Mouse (Mus musculus) left cerebral cortex, postnatal 14 days (tissue): ENCODE measurements around the gene Mfrp. TPM values are rescaled to one million over a fixed set of nuclear protein-coding genes. Genes with fewer than 3 reads are reported as not detected.

Source experiments
- DNase-seq, 2 experiments: peaks; one replicate each; pipeline ENCODE4 v3.0.0; 2021 to 2022; ENCODE audit warnings: low spot score in 2 of 2, mixed read lengths in 1 of 2
- intact Hi-C: fragments of 180-260 bp; cut with DNase I; formaldehyde crosslinking; loops from one replicate; pipeline ENCODE4 v1.15.1; 2025
- long read RNA-seq, 2 experiments: library from polyadenylated mRNA; stranded (forward); transcript quantifications; one replicate each; pipeline ENCODE4 v2.0.0; 2021
- total RNA-seq, 2 experiments: library from RNA; stranded (reverse); gene quantifications; 2 replicates each; pipeline ENCODE4 v1.2.3; 2021

The Mfrp gene
- total RNA-seq: under 1 TPM; 0.46 to 0.82 TPM
- long read RNA-seq, experiment 1: 0 reads
- long read RNA-seq, experiment 2, partial matches to known transcripts: 0 of 1 reads
- long read RNA-seq, experiment 2, other reads (novel, unspliced or antisense): 1 of 1 reads

DNA sequence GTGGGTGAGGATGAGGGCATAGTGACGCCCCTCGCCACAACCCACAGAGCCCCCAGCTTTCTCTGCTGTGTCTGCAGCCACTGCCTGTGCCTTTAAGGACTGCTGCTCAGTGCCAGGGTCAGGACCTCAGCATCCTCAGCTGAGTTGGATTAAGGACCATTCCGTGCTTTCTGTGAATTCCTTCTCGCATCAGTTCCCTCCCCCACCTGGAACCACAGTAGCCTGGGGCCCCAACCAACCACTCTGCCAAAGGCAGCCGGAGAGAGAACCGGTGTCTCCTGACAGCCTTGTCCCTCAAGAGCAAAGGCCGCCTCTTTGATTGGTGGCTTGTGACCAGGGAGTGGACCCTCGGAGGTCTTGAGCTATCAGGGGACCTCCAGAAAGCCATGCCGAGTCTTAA lies at the start of gene Mfrp:
TSS of gene Mfrp (plus strand) at position 240 of the 400 bp plus-strand sequence.
- DNase-seq: no peak
- intact Hi-C loops: no loop called here

DNA sequence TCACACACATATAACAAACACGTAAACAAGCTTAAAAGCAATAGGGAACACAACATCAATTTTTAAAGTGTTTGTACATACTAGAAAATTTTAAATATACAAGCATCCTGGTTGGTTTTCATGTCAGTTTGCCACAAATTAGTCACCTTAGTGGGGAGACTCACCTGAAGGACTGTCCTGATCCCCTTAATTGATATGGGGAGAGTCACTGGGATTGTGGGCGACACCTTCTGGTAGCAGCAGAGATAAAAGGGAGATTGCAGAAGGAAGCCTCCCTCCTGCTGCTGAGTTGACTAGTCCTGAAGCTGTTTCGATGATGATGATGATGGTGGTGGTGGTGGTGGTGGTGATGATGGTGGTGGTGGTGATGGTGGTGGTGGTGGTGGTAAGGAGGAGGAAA lies 48.7 kb upstream of the Mfrp start:
- DNase-seq: no peak
- intact Hi-C loops: no loop called here

DNA sequence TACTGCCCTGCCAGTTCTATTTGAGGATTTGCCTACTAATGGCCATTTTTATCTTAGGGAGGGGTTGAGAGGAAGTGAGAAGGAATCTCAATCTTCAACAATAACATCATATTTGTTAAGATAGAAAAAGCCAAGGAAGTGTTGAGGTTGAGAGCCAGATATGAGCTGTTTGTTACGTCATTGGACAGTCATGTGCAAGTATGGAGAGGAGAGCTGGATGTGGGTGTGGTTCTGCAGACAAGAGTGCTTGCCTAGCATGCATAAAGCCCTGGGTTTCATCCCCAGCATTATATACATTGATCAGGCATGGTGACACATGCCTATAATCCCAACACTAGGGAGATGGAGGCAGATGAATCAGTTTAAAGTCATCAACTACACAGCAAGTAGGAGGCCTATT lies 47.6 kb upstream of the Mfrp start:
- intact Hi-C loops: no loop called here
- DNase-seq: no peak

DNA sequence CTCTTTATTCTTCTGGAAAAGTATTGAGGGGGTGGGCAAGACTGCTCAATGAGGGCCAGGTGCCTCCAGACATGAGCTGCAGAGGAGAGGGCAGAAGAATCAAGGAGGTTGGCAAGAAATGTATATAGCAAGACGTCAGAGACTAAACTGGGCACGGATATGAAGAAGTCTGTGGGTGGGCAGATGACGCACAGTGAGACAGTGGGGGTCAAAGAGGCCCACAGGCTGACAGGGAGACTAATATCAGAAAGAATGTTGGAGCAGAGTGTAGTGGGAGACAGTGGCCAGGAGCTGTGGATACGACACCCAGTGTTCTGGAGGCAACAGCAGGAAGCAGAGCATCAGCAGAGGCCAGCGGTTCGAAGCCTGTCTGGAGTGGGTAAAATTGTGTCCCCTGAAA lies 42.9 kb upstream of the Mfrp start:
- DNase-seq: no peak
- intact Hi-C loops: no loop called here

DNA sequence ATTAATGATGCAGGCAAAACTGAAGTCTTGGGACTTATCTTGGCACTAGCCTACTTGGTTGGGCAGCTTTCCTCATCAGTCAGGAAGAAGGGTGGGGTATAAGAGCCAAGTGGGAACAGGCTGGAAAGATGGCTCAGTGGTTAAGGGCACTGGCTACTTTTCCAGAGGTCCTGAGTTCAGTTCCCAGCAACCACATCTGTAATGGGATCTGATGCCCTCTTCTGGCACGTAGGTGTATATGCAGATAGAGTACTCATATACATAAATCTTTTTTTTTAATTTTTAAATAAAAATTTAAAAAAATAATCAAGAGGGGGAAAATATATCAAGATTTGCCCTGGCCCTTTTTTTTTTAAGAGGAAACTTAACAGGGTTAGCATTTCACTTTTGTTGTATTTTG lies 36.4 kb upstream of the Mfrp start:
- no peak for DNase-seq
- intact Hi-C loops: loop anchor here (5.0 kb wide), 1 partner anchor 42 kb away; the partner anchor contains the start of gene C1qtnf5

DNA sequence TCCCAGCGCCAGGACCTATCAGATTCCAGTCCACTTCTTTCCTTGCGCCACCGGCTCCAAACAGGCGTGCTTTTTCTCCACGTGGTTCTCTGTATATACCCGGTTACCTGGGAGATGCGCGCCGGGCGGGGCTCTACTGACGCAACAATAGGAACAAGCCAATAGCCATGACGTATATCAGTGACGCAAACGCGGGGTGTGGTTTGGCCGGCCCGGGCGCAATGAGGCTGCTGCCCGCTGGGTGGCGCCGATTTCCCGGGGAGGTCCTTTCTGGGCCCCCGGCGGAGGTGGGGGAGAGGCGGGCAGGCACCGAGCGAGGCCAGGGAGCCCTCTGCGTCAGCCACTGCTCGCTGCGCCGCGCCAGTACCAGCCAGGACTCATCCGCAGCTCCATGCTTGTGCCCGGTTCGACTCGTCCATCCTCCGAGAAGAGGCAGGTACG lies 34.7 kb upstream of the Mfrp start, which contains the start of gene Usp2:
TSS of gene Usp2 (plus strand) at position 237 of the 441 bp plus-strand sequence.
- intact Hi-C loops: loop anchor here (5.0 kb wide), 1 partner anchor 40 kb away; the partner anchor contains the start of gene C1qtnf5

DNA sequence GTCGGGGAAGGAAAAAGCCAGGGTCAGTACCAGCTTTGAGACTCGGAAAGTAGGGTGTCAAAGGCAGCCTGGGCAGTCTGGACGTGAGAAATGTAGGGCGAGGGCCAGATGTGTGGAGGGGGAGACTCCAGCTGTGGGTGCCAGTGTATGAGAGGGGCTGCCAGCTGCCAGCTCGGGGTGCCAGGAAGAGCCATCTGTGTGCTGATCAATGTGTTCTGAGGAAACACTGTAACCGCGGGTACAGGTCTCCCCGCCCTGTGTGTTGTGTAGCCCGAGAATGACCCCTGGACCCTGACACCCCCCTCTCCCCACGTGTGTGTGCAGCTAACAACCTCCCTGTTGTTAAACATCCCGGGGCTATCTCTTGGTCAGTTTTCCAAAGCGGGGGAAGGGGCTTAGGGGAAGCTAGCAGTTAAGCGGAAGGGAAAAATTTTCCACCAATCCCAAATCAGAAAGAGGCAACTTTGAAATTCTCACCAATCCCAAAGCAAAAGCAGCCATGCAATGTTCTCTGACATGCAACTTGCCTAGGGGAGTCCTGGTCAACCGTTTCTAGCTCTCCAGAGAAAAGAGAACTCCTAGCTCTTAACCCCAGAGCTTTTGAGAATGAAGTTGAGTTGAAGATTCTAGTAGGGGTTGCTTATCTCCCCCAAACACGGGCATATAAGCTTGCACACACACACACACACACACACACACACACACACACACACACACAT lies 34.1 kb upstream of the Mfrp start:
- intact Hi-C loops: loop anchor here (5.0 kb wide), 1 partner anchor 40 kb away; the partner anchor contains the start of gene C1qtnf5
- DNase-seq: no peak

More for the DNA sequence above, 34.7 kb upstream of the Mfrp start, which contains the start of gene Usp2:
- peak; percentile 100 for DNase-seq

DNA sequence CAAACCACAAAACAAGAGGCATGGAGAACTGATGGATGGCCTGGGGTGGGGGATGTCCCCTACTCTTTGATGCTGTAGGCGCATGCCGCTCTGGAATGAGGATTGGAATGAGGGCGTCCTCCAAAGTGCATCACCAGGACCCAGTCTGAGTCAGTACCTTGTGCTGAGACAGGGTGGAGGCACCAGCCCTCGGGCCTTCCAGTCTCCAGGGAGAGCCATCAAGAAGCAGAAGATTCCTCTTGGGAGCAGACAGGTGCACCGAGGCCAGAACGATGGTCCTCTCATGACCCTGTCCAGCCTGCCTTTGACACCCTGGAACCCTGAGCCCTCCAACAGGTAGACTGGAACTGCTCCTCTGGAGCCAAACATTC lies 33.6 kb upstream of the Mfrp start:
- intact Hi-C loops: loop anchor here (5.0 kb wide), 1 partner anchor 39 kb away; the partner anchor contains the start of gene C1qtnf5
- no peak for DNase-seq

DNA sequence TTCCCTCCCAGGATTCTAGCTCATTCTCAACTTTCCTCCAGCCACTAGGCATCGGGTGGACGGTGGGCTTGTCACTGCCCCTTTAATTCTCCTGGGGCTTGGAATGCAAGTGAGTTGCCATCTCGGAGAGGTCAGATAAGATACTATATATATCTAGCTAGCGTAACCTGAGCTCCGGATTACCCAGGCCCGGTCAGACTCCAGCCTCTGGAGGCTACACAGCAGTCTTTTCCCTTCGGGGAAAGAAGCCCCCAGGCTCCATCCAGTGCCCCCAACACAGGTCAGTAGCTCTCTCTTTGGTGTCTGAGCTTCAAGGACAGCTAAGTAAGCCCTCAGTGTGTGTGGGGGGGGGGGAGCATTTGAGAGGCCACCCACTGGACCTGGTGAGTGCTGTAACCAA lies 32.3 kb upstream of the Mfrp start:
- intact Hi-C loops: loop anchor here (5.0 kb wide), 1 partner anchor 38 kb away; the partner anchor contains the start of gene C1qtnf5
- DNase-seq: no peak

DNA sequence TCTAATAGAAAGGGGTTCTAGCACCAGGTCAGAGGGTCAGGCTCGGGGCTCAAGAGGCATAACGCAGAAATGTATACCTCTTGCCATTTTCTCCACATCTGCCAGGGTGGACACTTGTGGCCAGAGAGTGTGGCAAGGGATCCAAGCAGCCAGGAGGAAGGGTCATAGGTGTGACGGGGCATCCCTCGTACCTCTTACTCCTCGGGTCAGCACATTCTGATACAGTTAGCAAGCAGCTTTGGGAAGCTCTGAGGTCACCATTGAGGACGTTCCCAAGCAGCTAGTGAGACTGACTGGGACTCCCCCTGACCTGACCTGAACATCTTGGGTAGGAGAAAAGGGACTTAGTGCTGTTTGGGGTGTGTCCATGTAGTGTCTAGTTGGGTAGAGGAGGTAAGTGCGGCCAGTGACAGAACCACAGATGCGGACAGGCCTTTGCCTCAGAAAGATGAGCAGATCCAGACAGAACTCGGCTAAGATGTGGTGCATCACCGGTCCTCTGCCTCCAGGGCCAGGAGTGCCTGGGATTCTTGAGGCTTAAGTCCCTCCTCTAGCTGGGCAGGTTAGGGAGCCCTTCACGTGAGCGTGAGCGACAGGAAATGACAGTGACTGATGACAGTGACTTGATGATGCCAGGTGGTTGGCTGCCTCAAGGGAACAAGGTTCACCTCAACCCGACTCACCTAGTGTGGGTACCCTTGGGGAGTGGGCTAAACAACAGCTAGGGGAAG lies 31.3 kb upstream of the Mfrp start:
- no peak for DNase-seq
- intact Hi-C loops: no loop called here

DNA sequence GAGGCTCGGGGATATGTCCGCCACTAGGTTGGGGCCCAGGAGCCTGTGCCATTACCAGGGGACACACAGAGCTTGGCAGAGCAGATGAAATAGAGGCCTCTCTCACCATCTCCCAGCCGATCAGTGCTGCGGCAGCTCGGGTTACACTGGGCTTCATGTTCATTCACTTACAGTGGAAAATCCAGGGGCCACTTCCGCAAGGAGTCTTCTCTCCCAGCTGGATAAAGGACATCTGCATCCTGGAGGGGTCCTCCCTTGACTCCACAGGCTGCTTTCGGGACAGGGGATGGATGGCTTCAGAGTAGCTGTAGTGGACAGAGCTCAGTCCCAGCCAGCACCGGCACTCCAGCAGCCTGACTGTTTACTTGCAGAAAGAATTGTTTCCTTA lies 30.7 kb upstream of the Mfrp start:
- intact Hi-C loops: no loop called here
- DNase-seq: no peak

DNA sequence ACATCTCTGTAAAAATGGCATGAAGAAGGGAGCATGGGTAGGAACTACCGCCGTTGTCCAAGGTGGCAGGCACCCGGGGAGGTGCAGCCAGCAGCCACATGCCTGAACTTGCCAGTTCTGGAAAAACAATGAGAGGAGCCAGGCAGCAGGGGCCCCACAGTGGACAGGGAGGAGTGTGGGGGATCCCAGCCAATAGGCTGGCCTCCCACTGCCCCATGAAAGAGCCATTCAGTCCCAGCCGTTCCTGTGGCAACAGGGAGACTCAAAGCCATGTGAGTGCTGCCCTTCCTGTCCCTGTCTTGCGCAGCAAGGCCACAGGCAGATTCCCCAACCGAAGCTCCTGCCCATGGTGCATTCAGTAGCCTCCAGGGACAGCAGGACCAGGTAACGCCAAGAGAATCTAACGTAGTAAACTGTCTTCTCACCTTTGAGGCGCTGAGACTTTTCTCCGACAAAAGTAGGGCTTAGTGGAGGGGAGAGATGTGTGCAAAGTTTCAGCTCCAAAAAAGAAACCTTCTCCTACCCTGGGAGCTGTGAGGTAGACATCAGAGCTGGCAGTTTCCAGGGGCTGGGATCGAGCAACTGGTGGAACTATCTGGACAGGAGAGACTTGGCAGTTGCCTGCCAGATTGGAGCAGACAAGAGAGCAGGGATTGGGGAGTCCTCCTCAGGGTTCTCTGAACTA lies 29.5 kb upstream of the Mfrp start:
- DNase-seq: peak in 1 of 2 experiments; percentile 46
- intact Hi-C loops: no loop called here

DNA sequence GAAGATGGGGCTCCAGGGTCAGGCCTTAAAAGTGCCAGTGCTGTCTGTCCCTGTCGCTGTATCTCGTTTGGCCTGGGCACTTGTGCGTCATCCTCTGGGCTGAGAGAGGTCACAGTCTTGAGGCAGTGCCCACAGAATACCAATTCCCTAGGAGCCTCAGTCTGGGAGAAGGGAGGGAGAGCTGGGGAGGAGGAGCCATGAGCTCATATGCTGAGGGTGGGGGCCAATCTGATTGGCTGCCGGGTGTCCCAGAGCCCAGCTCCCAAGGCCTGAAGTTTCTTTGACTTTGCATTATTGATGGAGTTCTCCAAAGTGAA lies 29.0 kb upstream of the Mfrp start:
- DNase-seq: no peak

DNA sequence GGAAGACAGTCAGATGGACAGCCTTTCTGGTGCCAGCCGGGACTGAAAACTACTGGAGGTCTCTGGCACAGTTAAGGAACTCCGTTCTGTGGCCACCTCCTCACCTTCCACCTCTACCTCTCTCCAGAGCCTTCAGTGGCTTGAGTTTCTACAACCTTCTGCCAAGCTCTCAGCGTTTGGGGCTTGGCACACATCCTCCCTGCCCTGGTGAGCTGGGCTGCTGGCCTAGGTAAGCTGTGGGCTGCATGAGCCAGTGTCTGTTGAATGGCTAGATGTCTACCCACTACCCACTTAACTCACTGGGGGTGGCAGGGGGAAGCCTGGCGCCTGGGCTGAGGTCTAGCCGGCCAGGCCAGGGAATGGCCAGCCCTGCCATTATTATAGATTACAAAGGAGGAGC lies 28.4 kb upstream of the Mfrp start:
- DNase-seq: no peak
- intact Hi-C loops: no loop called here

More for the DNA sequence above, 29.0 kb upstream of the Mfrp start:
- intact Hi-C loops: no loop called here

DNA sequence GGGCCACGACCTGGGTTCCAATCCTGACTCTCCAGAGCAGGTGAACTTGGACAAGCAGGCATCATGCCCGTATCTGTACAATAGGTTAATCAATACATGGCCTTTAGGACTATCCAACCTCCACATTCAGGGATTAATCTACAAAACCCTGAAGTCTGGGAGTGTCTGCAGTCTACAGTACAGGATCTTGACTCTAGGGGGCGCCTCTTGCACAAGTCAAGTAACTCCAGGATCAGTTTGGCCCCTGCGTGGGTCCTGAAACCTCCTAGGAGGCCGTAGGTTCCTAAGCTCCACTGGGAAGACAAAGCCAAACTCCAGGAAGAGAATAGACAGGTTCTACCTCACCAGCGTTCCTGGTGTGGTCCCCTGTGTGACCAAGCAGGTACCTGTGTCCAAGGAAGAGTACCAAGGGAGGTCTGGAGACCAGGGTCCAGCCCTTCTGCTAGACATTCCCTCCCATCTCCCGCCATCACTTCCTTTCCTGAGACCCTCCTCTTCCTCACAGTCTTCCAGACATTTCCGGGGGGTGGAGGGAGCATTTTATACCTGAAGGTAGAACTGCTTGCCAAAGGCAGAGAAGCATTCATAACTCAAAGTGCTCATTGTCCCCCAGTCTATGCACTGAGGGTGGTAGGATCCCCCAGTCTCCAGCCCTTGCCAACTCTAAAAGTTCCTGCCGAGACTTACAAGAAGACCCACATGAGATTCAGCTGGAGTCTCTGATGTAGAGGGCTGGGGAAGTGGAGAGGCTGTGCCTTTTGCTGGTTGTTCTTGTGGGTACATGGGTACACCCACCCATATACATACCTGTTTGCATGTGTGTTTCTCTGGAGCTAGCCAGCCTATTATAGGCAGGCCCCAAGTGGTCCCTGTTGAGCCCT lies 26.9 kb upstream of the Mfrp start:
- no peak for DNase-seq
- intact Hi-C loops: no loop called here

DNA sequence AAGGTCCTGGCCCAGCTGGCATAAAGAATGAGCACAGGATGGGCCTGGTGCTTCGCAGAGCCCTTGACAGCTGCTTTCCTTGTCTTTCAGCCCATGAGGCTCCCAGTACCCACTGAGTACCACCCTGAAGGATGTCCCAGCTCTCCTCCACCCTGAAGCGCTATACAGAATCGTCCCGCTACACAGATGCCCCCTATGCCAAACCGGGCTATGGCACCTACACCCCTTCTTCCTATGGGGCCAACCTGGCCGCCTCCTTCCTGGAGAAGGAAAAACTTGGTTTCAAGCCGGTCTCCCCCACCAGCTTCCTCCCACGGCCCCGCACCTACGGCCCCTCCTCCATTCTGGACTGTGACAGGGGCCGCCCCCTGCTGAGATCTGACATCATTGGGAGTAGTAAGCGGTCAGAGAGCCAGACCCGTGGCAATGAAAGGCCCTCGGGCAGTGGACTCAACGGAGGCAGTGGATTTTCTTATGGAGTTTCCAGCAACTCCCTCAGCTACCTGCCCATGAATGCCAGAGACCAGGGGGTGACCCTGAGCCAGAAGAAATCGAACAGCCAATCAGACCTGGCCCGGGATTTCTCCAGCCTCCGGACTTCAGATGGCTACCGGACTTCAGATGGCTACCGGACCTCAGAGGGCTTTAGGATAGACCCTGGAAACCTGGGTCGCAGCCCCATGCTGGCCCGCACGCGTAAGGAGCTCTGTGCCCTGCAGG lies 26.1 kb upstream of the Mfrp start:
- intact Hi-C loops: no loop called here
- DNase-seq: no peak

DNA sequence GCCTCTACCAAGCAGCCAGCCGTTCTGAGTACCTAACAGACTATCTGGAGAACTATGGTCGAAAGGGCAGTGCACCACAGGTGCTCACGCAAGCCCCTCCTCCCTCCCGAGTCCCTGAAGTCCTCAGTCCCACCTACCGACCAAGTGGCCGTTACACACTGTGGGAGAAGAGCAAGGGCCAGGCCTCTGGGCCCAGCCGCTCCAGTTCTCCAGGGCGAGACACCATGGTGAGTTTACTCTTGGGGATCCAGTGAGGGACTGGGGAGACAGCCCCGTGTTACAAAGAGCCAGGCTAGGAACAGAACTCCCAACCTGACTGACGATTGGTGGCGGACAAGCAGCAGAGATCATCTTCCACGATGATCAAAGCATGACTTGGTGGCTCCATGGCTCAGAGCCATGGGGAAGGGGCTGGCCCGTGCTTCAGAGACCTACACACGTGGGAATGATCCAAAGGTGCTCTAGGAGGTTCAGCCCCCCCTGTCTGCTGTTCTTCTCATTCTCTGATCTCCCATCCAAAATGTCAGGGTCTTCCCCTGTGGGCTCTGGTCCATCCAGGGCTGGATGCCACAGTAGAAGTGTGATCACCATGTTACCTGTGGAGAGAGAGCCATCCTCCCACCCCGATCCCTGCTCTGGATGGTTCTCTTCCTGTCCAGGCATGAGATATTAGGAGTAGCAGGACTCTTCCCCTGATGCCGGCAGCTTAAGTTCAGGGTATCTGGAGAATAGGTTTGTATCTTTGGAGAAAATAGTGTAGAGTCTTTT lies 25.3 kb upstream of the Mfrp start:
- DNase-seq: no peak
- intact Hi-C loops: no loop called here

DNA sequence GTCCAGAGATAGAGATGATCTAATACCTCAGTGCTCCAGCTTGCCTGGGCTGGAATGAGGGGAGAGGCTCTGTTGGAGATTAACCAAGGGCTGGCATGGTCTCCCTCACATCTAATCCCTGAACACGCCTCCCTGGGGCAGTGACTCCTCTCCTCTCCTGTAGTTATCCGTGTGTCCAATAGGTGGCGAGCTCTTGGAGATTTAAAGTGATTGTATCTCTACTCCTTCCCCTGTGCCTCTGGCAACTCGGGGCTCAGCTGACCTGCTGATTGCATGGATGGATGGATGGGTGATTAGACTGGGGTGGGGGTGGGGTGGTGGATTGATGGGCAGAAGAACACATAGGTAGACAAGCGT lies 24.8 kb upstream of the Mfrp start:
- peak; percentile 68 to 78 for DNase-seq
- intact Hi-C loops: no loop called here
